Mouse (Mus musculus): ENCODE measurements around the gene Pdgfd.

DNA sequence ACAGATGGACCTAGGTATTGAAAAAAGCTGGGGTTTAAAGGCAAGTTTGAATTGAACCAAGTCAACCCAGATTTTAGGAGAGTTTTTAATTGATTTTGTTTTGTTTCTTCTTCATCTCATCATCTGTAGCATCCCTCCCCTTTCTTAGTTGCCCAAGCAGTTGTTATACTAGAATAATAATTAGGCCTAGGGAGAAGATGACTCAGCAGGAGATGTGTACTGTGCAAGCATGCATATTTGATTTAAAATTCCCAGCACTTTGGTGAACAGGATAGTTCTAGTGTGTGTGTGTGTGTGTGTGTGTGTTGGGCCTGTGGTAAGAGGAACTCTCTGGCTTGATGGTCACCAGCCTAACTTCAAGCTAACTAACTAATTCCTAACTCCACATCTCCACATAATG, 88.7 kb downstream of the Pdgfd start:
- TF ChIP-seq TBP (conservative IDR thresholded peaks at IDR 0.05; ENCODE audit: low read depth, low read length) (no peak), NRF1 (IDR thresholded peaks at IDR 0.05; ENCODE audit: low read depth, low read length) (no peak), CTCF (conservative IDR thresholded peaks at IDR 0.05 in 1 of 2, IDR thresholded peaks at IDR 0.05 in 1 of 2; ENCODE audit: low read depth in 2 of 2, low read length in 2 of 2) (no peak), MAFK (IDR thresholded peaks at IDR 0.05; ENCODE audit: insufficient replicate concordance, low read length) (no peak)
